Mouse (Mus musculus): ENCODE data around the gene Pcmt1. TPM values are rescaled to one million over a fixed set of nuclear protein-coding genes. Genes with fewer than 3 reads are reported as not detected.
A peak's percentile ranks its signal among the peaks of the same experiment; 100 is the strongest.

The Pcmt1 gene
- polyA plus RNA-seq (2012; ENCODE audit: insufficient read depth, insufficient read length, missing spikeins) = 37.1 and 42.8 TPM in 2 replicates

DNA sequence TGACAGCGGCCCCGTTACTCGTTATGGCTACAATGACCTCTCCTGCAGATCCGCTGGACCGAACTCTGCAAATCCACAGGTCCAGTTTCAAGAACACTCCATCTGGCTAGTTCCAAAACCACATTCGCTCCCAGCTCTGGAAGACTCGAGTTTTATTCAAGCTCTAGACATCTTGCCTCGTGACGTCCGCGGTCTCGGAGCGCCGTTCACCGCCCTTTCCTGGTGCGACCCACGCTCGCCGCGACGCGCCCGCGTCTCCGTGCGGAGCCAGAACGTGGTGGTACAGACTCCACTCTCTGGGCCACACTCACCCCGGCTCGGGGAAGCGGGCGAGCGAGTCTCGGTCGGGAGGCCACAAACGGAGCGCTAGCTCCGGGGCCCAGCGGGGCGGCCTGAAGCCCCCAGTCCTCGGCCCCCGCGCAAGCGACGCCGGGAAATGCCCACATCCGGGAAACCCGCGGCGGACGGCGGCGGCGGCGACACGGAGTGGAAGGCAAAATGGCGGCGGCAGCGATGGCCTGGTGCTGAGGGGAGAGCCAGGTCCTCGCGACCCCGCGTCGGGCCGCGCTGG, at the start of gene Pcmt1, which contains the start of gene Lats1:
Gene Pcmt1 (minus strand): TSS at position 406 of the 571 bp plus-strand sequence.
Gene Lats1 (plus strand): TSS at position 484 of the 571 bp plus-strand sequence.
- peak within 1 kb of the TSS; percentile 95 for H3K27ac ChIP-seq (replicated peaks; ENCODE audit: low read depth, low read length)
- H3K4me3 ChIP-seq (ENCODE audit: insufficient read depth, low read depth, low read length) = peak within 1 kb of the TSS; percentile 93
- peaks cover 21% of the 10 kb centered on the region for H3K4me1 ChIP-seq (ENCODE audit: control insufficient read depth, insufficient read depth, insufficient read length, low read length)

DNA sequence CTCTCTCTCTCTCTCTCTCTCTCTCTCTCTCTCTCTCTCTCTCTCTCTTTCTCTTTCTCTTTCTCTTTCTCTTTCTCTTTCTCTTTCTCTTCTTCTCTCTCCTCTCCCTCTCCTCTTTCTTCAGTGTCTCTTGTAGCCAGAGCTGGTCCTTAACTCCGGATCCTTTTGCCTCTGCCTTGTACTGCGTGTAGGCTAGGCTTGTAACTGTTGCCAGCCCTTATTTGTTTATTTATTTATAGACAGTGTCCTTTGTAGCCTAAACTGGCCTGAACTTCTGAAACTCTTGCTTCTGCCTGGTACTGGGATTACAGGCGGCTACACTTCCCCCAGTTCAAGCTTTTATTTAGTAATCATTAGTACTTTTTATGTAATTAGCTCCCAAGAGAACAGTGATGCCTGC, 46.1 kb upstream of the Pcmt1 start:
- peak overlapping the region; percentile 77 for H3K27ac ChIP-seq (replicated peaks; ENCODE audit: low read depth, low read length)
- peaks cover 11% of the 10 kb centered on the region for H3K4me1 ChIP-seq (ENCODE audit: control insufficient read depth, insufficient read depth, insufficient read length, low read length)
- H3K4me3 ChIP-seq (ENCODE audit: insufficient read depth, low read depth, low read length) = peak overlapping the region; percentile 46; the same call in 1 of the 2 replicates

DNA sequence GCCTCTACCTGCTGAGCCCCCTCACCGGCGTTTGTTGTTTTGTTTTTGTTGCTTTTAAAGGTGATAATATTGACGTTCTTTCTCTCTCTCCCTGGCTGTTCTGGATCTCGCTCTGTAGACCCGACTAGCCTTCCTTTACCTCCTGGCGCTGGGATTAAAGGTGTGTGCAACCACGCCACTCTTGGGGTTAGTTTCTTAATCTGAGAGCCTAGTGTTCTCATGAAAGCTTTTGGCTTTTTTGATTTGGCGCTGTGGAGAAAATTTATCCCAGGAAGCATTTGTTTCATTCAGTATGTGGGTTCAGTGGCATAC, 45.5 kb upstream of the Pcmt1 start:
- peaks cover 11% of the 10 kb centered on the region for H3K4me1 ChIP-seq (ENCODE audit: control insufficient read depth, insufficient read depth, insufficient read length, low read length)
- peak overlapping the region; percentile 95 for H3K4me3 ChIP-seq (ENCODE audit: insufficient read depth, low read depth, low read length)
- peak overlapping the region; percentile 84 for H3K27ac ChIP-seq (replicated peaks; ENCODE audit: low read depth, low read length)

DNA sequence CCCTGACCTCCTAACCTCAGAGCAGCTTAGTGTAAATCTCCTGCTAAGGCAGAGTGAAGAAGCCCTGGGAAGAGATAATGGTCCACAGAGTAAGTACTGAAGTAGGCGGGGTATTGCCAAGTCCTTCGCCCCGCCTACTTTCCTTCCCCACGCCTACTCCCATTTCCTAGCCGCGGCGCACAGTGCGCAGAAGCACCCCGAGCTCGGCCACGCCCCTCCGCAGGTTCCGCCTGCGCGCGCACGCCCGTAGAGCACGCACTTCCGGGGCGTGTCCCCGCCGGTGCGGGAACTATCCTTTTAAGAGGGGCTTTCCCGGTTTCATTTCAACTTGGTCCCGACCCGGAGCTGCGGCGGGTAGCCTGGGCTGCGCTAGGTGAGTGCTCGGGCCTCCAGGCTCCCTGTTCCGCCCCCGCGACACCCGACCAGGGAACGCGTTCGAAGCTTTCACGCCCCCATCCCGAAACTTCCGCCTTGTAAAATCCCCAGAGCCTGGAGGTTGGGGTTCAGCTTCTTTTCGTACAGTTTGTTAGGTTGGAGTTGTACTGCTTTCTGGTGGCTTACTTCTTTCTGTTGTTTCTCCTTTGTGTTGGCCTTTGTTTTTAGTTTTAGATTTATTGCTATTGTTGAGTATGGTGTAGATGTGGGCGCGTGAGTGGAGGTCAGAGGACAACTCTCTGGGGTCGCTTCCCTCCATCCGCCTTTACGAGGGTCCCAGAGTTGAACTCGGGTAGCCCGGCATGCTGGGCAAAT, 45.0 kb upstream of the Pcmt1 start, which contains the start of gene Katna1:
Gene Katna1 (plus strand): TSS at position 250 of the 750 bp plus-strand sequence.
- Histone ChIP-seq H3K27ac (replicated peaks; ENCODE audit: low read depth, low read length) (peak within 1 kb of the TSS; percentile 84), H3K4me3 (ENCODE audit: insufficient read depth, low read depth, low read length) (peak within 1 kb of the TSS; percentile 95), H3K4me1 (ENCODE audit: control insufficient read depth, insufficient read depth, insufficient read length, low read length) (peaks cover 9% of the 10 kb centered on the region)

DNA sequence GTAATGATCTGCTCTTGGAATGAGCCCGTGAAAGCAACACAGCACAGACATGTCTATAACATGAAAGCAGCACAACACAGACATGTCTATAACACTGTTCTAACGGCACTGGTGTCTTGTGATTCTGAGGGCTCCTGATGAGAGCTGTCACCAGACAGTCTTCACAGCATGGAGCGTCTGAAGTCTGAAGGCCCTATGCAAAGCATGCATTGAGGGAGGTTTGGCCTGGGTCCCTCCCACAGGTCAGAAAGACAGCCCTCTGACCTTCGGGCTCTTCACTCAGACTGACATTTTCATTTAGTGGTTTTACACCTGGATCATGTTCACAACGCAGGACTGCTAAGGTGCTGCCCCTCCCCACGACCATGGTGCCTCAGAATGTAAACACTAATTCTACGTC, 34.1 kb upstream of the Pcmt1 start:
- H3K4me1 ChIP-seq (ENCODE audit: control insufficient read depth, insufficient read depth, insufficient read length, low read length) = no peaks in the 10 kb centered on the region
- H3K27ac ChIP-seq (replicated peaks; ENCODE audit: low read depth, low read length) = no peak overlapping the region
- H3K4me3 ChIP-seq (ENCODE audit: insufficient read depth, low read depth, low read length) = no peak overlapping the region

DNA sequence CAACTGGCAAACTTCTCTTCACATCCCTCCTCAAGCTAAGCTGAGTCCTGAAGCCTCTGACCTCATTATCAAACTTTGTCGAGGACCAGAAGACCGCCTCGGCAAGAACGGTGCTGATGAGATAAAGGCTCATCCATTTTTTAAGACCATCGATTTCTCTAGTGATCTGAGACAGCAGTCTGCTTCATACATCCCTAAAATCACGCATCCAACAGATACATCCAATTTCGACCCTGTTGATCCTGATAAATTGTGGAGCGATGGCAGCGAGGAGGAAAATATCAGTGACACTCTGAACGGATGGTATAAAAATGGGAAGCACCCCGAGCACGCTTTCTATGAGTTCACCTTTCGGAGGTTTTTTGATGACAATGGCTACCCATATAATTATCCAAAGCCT, 31.6 kb upstream of the Pcmt1 start:
- Histone ChIP-seq H3K4me3 (ENCODE audit: insufficient read depth, low read depth, low read length) (no peak overlapping the region), H3K4me1 (ENCODE audit: control insufficient read depth, insufficient read depth, insufficient read length, low read length) (no peaks in the 10 kb centered on the region), H3K27ac (replicated peaks; ENCODE audit: low read depth, low read length) (no peak overlapping the region)

DNA sequence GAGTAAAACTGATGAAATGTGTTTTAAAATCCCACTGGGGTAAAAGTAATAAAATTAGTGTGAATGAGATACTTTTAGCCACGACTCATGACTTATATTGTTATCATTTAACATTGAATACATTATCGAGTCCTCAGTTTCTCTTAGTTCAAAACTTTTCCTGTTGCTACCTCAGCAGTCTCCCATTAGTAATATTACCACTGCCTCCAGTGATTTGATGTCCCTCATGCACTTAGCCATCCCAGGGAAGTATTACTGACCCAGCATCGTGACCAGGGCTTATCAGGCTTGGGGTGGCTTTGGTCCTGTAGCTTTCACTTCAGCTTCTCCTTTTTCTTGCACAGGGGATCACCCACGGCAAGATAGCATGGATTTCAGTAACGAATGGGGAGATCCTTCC, 29.2 kb upstream of the Pcmt1 start:
- Histone ChIP-seq H3K4me1 (ENCODE audit: control insufficient read depth, insufficient read depth, insufficient read length, low read length) (no peaks in the 10 kb centered on the region), H3K27ac (replicated peaks; ENCODE audit: low read depth, low read length) (no peak overlapping the region), H3K4me3 (ENCODE audit: insufficient read depth, low read depth, low read length) (no peak overlapping the region)

DNA sequence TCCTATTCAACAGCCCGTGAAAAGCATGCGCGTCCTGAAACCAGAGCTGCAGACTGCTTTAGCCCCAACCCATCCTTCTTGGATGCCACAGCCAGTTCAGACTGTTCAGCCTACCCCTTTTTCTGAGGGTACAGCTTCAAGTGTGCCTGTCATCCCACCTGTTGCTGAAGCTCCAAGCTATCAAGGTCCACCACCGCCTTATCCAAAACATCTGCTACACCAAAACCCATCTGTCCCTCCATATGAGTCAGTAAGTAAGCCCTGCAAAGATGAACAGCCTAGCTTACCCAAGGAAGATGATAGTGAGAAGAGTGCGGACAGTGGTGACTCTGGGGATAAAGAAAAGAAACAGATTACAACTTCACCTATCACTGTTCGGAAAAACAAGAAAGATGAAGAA, 21.6 kb upstream of the Pcmt1 start:
- Histone ChIP-seq H3K27ac (replicated peaks; ENCODE audit: low read depth, low read length) (no peak overlapping the region), H3K4me3 (ENCODE audit: insufficient read depth, low read depth, low read length) (no peak overlapping the region), H3K4me1 (ENCODE audit: control insufficient read depth, insufficient read depth, insufficient read length, low read length) (no peaks in the 10 kb centered on the region)

DNA sequence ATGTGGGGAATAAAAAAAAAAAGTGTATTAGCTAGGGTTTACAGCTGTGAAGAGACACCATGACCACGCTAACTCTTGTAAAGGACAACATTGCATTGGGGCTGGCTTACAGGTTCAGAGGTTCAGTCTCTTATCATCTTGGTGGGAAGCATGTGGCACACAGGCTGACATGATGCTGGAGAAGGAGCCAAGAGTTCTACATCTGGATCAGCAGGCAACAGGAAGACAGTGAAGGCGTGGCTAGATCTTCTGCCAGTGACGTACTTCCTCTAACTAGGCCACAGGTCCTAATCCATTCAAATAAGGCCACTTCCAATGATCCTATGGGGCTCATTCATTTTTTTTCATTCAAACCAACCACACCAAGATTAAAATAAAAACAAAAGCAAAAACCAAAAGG, 19.2 kb upstream of the Pcmt1 start:
- H3K4me1 ChIP-seq (ENCODE audit: control insufficient read depth, insufficient read depth, insufficient read length, low read length) = no peaks in the 10 kb centered on the region
- H3K27ac ChIP-seq (replicated peaks; ENCODE audit: low read depth, low read length) = no peak overlapping the region
- H3K4me3 ChIP-seq (ENCODE audit: insufficient read depth, low read depth, low read length) = no peak overlapping the region

DNA sequence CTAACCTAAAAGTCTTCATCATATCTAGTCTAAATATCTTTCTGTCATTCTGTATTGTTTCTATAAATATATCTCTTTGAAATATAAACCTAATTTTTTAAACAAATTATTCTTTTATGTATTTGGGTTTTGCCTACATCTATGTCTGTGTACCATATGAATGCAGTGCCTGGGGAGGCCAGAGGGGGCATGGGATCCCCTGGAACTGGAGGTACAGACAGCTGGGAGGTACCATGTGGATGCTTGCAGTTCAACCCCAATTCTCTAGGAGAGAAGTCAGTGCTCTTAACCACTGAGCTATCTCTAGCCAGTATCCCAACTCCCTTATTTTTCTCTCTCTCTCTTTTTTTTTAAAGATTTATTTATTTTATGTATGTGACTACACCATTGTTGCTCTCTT, 14.3 kb upstream of the Pcmt1 start:
- Histone ChIP-seq H3K27ac (replicated peaks; ENCODE audit: low read depth, low read length) (no peak overlapping the region), H3K4me3 (ENCODE audit: insufficient read depth, low read depth, low read length) (no peak overlapping the region), H3K4me1 (ENCODE audit: control insufficient read depth, insufficient read depth, insufficient read length, low read length) (no peaks in the 10 kb centered on the region)

DNA sequence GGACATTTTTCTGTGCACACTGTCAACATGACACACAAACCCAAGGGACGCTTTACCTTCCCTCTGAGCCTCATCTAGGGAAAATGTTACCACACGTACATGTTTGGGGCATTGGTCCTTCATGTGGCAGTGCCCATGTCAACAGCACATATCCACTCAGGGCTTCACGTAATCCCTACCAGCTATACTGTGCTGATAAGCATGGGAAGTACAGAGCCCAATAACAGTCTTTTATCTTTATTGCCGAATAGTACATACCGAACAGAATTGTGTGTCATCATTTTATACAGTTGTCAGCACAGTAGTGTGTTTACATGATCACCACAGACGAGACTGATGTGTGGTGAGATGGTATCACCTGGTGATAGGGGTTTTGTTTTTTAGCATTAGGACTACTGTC, 6.0 kb upstream of the Pcmt1 start:
- Histone ChIP-seq H3K4me1 (ENCODE audit: control insufficient read depth, insufficient read depth, insufficient read length, low read length) (peaks cover 17% of the 10 kb centered on the region), H3K4me3 (ENCODE audit: insufficient read depth, low read depth, low read length) (no peak overlapping the region), H3K27ac (replicated peaks; ENCODE audit: low read depth, low read length) (no peak overlapping the region)

DNA sequence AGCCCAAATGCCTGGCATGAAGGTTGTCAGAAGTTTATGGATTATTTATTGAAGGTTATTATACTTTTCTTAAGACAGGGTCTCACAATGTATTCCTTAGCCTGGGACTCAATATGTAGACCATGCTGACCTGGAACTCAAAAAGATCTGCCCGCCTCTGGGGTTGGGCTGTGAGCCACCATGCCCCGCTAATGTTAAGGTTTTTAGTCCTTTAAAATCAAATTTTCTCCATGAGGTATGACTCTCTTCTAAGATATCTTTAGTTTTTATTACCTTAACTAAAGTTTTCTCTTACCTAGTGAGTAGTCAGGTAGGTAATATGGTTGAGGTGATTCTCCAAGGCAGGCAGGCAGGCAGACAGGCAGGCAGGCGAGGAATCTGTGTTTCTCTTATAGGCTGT, 1.3 kb upstream of the Pcmt1 start:
- peaks cover 21% of the 10 kb centered on the region for H3K4me1 ChIP-seq (ENCODE audit: control insufficient read depth, insufficient read depth, insufficient read length, low read length)
- no peak overlapping the region for H3K27ac ChIP-seq (replicated peaks; ENCODE audit: low read depth, low read length)
- H3K4me3 ChIP-seq (ENCODE audit: insufficient read depth, low read depth, low read length) = peak overlapping the region; percentile 4

DNA sequence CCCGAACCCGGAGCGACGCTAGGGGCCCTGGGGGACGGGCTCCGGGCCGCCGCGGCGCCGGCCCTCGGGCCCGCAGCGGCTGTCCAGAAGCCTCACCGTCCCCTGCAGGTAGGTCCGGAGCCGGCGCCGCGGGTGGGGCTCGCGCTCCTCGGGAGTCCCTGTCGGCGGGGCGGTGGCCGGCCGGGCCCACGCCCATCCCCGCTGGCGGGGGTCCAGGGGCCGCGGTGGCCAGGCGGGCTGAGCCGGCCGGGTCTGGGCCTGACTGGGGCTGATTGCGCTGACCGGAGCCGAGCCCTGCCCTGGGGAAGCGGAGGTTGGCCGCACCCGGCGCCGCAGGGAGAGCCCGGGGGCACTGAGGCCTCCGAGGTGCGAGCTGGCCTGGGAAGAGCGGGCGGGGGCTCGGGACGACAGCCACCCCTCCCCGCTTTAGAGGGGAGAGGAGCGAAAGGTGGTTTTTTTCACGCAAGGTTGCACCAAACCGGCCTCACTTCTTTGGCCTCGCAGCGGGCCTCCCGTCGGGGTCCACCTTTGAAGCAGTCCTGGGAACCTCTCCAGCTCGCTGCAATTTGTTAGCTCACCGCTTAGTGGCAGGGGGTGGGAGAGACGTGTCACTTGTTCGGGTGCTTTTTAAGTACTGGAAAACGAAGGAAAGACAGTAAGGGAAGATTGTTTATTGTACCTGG, 548 bp upstream of the Pcmt1 start:
- peak overlapping the region; percentile 93 for H3K4me3 ChIP-seq (ENCODE audit: insufficient read depth, low read depth, low read length)
- H3K27ac ChIP-seq (replicated peaks; ENCODE audit: low read depth, low read length) = peak overlapping the region; percentile 95
- peaks cover 21% of the 10 kb centered on the region for H3K4me1 ChIP-seq (ENCODE audit: control insufficient read depth, insufficient read depth, insufficient read length, low read length)

DNA sequence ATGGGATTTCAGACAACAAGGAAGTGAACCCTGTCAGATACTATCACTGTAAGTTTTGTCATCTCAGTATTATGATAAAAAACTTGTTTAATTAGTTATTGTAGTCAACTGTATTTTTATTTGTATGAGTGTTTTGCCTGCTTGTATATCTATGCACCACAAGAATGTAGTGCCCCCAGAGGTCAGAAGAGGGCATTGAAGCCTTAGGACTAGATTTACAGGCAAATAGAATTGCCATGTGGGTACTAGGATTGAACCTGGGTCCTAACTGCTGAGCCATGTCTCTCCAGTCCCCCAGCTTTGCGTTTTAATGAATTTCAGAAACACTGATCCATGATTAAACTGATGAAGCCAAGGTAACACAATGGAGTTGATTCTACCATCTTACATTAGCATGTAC, 7.3 kb downstream of the Pcmt1 start:
- Histone ChIP-seq H3K27ac (replicated peaks; ENCODE audit: low read depth, low read length) (no peak overlapping the region), H3K4me3 (ENCODE audit: insufficient read depth, low read depth, low read length) (no peak overlapping the region), H3K4me1 (ENCODE audit: control insufficient read depth, insufficient read depth, insufficient read length, low read length) (no peaks in the 10 kb centered on the region)

DNA sequence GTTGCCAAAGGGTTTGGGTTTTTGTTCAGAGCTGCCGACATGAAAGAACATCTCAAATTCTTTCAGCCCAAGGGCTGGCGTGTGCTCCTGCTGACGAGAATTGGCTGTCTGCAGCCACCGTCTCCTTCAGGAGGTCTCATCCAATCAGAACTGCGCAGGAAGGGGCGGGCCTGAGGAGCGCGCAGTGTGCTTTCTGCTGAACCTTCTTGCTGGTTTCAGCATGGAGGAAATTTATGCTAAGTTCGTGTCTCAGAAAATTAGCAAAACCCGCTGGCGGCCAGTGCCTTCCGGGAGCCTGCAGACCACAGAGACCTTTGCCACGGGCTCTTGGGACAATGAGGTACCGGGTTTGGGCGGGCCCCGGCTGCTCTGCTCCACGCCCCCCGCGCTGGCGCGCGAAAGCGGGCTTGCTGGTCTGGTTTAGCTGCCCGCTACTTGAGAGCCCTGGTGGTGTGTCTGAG, 13.6 kb downstream of the Pcmt1 start, which contains the start of gene Nup43:
Gene Nup43 (plus strand): TSS at position 162 of the 461 bp plus-strand sequence.
- no peaks in the 10 kb centered on the region for H3K4me1 ChIP-seq (ENCODE audit: control insufficient read depth, insufficient read depth, insufficient read length, low read length)
- H3K4me3 ChIP-seq (ENCODE audit: insufficient read depth, low read depth, low read length) = peak within 1 kb of the TSS; percentile 99
- H3K27ac ChIP-seq (replicated peaks; ENCODE audit: low read depth, low read length) = peak within 1 kb of the TSS; percentile 50; the same call in 1 of the 2 replicates

Data from brown adipose tissue, adult 24 weeks (tissue).